Mouse (Mus musculus): ENCODE measurements around the gene Cdhr3. TPM values are rescaled to one million over a fixed set of nuclear protein-coding genes. Genes with fewer than 3 reads are reported as not detected.
"Not testable (repeated sequence)": the region's sequence is repeated elsewhere in the genome, so short reads cannot be mapped to it uniquely, and the experiment has no call there.

Cdhr3 gene
- total RNA-seq, 2 experiments from 2014 or later = 0.36 to 1.2 TPM

DNA sequence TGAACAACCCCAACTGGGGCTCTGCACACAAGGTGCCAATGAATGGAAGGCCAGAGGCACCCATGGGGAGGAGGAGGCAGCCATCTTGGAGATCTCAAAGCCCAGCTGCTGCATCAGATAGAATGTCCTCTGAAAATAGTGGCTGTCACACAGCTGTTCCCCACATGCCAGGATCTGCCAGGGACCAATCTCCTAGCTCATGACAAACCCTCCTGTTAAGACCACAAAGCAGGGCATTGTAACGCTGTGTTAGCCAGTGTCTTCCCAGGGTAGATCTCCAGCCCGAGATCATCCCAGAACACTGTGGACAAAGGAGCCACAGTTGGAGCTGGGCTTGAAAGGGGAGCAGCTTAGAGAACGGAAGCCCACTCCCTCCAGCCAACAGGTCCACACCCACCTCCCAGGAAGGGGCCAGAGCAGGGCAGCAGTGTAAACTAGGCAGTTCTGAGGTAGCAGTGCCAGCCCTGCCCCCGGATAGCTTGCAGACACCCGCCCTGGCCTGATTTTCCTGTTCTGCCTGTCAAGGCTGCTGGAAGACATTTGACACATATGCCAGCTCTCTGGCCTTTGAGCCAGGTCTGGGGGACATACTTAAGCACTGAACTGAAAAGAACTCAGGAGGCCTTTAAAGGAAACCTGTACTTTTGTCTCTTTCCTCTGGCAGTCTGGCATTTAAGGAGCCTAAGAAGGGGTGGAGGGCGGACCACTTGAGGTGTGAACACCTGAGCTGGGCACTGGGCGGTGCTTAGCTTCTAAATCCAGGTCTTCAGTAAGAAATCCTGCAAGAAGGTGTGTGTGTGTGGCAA, 84.2 kb downstream of the Cdhr3 start:
- no peak for DNase-seq (ENCODE audit: low spot score)

DNA sequence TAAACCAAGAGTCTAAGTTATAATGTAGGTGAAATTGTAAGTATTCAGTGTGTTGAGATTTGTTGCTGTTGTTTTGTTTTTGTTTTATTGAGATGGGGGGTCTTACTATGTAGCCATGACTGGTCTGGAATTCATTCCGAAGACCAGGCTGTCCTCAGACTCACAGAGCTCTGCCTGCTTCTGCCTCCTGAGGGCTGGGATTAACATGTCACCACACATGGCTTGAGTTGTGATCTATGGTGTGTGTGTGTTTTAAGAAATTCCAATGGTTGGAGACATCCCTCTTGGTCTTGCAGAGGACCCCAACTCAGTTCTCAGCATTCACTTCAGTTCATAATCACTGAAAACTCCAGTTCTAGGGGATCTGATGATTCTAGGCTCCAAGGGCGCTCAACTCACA, 85.5 kb downstream of the Cdhr3 start:
- DNase-seq (ENCODE audit: low spot score) = no peak

DNA sequence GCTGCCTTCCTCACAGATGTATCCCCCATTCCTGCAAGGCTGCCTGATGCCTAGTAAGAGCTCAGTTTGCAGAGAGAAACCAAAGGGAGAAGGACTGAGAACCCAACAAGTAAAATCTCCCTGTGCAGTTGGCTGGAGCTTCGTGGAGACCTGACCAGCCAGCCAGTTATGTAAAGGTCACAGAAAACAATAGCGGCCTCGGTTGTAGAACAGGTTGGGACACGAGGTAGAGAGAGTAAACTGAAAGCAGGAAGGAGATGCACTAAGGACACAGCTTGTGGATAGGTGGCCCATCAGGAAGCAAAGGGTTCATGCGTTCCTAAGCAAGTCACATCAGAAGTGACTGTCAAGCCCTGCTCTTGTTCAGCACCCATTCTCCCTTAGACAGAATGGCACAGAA, 86.8 kb downstream of the Cdhr3 start:
- no peak for DNase-seq (ENCODE audit: low spot score)

DNA sequence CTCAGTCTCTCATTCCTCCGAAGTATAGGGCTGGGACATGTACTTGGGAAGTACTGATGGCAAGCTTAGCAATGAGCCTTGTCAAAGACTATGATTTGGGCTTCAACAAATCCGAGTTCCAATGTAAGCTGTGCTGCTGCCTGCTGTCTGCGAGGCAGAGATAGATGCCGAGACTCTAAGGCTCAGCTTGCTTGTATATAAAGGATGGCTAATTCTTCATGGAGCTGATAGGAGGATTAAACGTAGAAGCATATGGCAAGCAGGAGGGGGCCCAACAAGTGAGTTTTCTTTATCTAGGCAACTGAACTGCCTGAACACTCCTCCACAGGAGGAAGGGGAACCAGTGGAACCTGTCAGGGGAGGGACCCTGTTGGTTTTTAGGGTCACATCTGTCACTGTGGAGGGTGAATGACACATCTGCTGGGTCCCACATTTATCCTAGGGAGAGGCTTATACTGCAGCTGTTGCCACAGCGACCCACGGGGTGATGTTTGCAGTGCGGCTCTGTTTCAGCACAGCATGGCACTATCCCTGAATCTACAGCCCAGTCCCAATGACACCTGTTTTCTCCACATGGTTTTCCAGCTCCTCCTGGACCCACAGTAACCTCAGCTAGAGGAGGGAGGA, 89.2 kb downstream of the Cdhr3 start:
- no peak for DNase-seq (ENCODE audit: low spot score)

DNA sequence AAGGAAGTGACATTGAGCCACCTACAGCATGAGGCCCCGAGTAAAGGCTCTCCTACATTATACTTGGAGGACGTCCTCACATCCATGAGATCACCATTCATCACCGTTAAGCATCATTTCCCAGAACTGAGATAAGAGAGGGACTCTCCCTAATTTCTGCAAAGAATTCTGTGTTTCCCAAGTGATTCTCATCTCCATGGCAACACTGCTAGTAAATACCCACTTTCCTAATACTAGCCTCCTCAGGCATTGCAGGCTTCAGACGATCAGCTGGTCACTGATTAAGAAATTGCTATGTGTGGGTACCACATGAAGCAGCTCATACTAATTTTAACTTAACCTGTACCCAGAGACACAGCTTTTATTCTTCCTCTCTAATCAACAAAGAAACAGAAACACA, 92.3 kb downstream of the Cdhr3 start:
- DNase-seq (ENCODE audit: low spot score) = no peak

DNA sequence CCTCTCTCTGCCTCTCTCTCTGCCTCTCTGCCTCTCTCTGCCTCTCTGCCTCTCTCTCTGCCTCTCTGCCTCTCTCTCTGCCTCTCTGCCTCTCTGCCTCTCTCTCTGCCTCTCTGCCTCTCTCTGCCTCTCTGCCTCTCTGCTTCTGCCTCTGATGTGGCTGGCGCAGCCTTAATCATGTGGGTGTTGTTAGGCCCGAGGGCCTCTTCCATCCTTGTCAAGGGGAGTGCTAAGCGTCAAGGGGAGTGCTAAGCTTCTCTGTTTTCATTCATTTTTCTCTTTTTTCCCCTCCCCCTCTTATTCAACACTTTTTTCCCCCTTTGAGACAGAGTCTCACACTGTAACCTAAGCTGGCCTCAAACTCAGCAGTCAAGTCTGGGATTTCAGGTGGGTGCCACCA, 92.9 kb downstream of the Cdhr3 start:
- not testable (repeated sequence) for DNase-seq (ENCODE audit: low spot score)

DNA sequence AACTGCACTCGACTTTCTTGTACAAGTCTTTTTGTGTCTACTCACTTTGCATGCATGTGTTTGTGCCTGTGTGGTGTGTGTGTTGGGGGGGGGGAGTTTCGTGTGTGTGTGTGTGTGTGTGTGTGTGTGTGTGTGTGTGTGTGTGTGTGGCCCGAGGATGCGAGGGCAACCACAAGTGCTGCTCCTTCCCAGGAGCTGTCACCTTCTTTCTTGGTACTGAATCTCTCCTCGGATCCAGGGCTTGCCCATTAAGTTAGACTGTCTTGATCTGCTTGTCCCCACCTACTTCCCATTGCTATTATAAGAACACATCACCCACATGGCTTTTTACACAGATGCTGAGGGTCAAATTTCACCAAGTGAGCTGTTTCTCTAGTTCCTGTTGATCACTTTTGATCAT, 93.9 kb downstream of the Cdhr3 start:
- DNase-seq (ENCODE audit: low spot score) = no peak

DNA sequence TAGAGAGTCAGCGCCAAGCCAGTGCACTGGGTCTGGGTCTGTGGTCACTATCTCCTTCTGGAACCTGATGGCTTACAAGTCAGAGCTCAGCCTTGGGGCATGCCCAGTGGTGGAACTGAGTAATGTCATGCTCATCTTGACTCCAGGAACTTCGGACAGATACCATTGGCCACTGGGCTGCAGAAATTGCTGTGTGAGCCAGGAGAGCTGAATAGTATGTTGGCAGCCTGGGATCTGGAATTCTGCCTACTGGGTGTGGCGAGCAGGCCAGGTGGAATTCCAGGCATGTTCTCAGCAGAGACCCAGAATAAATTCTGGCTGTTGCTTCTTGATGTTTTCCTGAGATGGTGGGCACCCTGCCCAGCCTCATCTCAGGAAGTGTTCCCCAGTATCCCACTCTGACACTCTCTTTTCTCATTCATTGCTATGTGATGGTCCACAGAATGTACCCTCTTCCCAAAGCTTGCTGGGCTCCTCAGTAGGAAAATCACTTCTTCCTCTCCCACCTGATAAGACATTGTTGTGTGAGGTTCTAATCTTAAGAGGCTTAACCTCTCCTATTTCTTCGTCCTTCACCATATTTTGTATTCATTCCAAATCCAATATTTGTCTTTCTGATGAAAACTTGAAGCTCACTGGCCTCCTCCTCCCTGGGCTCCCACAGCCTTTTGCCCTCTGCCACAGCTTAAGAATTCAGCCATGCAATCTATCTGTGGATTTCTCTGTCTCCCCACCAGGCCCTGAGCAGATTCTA, 97.4 kb downstream of the Cdhr3 start:
- DNase-seq (ENCODE audit: low spot score) = no peak

DNA sequence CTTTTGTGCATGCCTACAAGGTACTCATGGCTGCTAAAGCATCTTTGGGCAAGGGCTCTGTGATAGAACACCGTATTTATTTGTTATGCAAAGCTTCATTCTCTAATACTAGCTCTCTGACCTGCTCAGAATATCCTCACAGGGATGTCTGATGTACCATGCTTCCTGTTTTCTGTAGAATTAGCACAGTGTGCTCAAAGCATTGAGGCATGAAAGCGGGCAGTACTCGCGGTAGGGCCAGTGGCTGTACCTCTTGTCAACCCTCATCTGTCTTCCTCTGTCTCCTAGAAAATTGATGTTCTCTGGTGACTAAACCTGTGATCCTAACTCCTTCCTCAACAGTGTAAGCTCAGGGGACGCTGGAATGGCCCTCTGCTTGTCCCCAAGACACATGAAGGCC, 98.6 kb downstream of the Cdhr3 start:
- DNase-seq (ENCODE audit: low spot score) = no peak

DNA sequence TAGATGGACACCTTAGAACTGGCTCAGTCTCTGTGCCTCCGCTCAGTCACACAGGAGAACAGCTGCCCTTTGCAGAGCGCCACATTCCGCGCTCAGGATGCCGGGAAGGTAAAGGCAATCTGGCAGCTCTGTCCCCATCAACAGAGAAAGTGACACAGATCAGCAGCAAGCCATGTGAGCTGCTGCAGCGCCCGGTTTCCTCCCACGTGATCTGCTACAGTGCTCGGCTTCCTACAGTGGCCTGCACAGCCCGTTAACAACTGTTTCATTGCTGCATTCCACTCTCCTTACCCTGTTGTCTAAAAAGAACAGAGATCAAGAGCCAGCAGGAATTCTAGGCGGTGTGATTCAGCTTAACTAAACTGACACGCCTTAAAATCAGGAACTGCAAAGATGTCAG, 102.9 kb downstream of the Cdhr3 start:
- peak; percentile 24 for DNase-seq (ENCODE audit: low spot score)

DNA sequence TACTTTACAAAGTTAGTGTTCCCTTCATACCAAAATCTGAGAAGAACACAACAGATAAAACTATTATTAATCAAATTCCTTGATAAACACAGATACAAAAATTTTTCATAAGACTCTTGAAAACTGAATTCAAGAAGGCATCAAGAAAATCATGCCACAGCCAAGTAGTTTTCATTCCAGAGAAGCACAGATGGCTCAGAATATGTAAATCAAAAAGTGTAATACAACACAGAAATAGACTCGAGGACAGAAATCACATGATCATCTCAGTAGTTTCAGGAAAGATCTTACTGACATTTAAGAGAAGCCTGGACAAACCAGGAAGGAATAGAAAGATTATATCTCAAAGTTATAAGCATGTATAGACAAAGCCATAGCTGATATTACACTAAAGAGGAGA, 106.4 kb downstream of the Cdhr3 start:
- DNase-seq (ENCODE audit: low spot score) = no peak

Small RNA genes lying within 50 kb of the gene (microRNA-seq; reads per million reads assigned to microRNA genes)
- not detected for gene Gm22904

Other genes with a start within 250 kb of the Cdhr3 start
- gene Sypl, start 139.0 kb downstream of the Cdhr3 start, total RNA-seq (2021) = 100 to 1,000 TPM; 168 to 201 TPM
- gene Atxn7l1, start 54.8 kb upstream of the Cdhr3 start, total RNA-seq (2021) = 10 to 100 TPM; 15.2 to 16.9 TPM